Mouse (Mus musculus) lung, postnatal 0 days (tissue): ENCODE measurements around the gene Bptf.

Experiments
- CTCF ChIP-seq: IDR thresholded peaks from 2 replicates; pipeline ENCODE4 v1.5.1; 2016; ENCODE audit warnings: antibody characterized with exemption, mild to moderate bottlenecking
- EP300 ChIP-seq: IDR thresholded peaks from 2 replicates; pipeline ENCODE4 v1.6.1; 2016; ENCODE audit warnings: antibody characterized with exemption, mild to moderate bottlenecking, control low read depth

DNA sequence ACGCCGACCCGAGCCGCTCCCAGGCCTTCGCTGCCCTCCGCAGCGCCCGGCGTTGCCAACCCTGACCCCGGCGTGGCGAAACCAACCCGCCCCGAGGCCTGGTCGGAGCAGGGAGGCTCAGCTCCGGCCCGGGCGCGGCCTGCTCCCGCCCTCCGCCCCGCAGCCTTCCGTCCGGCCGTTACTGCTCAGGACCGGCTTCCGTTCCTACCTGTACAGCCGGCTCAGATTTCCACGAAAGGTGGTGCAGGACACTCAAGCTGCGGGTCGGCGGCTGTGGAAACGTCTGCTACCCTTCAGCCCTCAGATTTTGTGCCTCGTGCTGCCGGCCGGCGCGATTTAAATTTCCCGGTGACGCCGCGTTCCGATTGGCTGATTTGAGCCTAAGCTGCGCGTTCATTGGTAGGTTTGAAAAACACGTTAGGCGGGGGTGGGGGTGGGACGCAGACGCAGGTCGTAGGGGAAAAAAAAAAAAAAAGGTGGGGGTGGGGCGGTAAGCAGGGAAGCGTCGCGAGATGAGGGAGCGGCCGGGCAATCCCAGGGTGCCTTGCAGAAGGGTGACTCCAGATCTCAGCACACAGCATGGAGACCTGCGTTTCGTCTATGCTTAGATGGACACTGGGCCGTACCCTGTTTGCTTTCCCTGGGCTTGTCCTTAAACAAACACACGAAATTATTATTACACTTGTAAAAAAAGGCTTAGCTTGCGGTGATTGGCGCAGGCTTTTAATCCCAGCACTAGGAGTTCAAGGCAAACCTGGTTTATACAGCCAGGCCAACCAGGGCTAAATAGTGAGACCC, 132.6 kb downstream of the Bptf start, which contains the start of gene Kpna2:
- TF ChIP-seq CTCF: no peak
- peak; percentile 90 for TF ChIP-seq EP300
